Mouse (Mus musculus): Measurements from ENCODE around the gene AU022751.
"Not testable (repeated sequence)": the region's sequence is repeated elsewhere in the genome, so short reads cannot be mapped to it uniquely, and the experiment has no call there.

The AU022751 gene

DNA sequence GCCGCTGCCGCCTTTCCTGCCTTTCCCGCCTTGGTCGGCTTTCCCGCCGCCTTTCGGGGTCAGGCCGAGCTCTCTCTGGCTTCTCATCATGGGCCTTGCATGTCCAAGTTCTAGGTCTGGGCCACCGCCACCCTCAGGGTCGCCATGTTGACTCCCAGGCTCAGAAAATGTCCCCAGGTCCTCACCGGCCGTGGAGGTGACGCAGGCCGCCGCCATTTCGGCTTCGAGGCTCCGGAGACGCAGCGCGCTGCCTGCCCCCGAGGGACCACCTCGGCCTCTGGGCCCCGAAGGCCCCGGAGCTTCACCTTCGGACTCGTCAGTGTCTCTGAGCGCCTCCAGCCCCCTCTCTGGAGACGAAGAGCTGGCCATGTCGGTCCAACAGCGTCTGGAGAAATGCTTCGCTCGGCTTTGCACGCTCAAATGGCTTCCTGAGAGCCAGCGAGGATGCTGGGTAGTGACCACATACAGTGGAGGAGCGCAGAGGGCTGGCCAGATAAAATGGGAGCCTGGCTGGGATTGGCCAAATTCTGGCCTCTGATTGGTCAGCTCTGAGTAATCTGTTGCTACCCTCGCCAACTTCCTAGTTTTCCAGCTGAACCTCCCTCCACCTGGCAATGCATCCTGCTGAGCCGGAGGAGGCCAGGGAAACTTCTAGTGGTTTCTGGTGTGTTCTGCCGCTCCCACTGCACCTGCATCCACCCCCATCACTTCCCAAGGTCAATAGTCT lies at the start of gene AU022751:
Gene AU022751 (minus strand): TSS at position 466 of the 727 bp plus-strand sequence.
- in situ Hi-C loops (cut with MboI; ENCODE audit: unreplicated experiment in 2 of 2) = no loop called here

- in situ Hi-C loops (cut with MboI; ENCODE audit: unreplicated experiment in 2 of 2) = no loop called here
Measured at GRCm38 (mm10) chrX:6091996-6092757, 9.0 kb upstream of the AU022751 start.

DNA sequence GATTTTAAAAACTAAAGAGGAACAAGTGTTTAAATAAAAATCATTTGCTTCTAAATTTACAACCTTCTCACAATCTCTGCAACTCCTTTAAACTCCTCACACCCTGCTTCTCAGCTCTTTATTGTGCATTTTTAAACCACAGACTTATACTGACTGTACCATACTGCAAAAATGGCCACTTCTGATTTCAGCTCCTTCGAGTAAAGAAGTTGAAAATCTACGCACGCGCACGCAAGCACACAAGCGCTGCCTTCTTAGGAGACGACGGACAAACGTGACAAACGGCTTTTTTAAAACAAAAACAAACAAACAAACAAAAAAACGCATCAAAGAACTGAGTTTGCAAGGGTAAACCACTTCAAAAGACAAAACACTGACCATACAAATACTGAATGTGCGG lies 8.3 kb upstream of the AU022751 start:
- in situ Hi-C loops (cut with MboI; ENCODE audit: unreplicated experiment in 2 of 2) = no loop called here

- in situ Hi-C loops (cut with MboI; ENCODE audit: unreplicated experiment in 2 of 2) = no loop called here
Measured at GRCm38 (mm10) chrX:6061563-6061962, 21.7 kb downstream of the AU022751 start.

GRCm38 (mm10) chrX:6047936-6048614 lies 35.1 kb downstream of the AU022751 start:
- in situ Hi-C loops (cut with MboI; ENCODE audit: unreplicated experiment in 2 of 2) = not testable (repeated sequence)

- in situ Hi-C loops (cut with MboI; ENCODE audit: unreplicated experiment in 2 of 2) = not testable (repeated sequence)
Measured at GRCm38 (mm10) chrX:6047066-6047935, 35.9 kb downstream of the AU022751 start, which contains the start of gene Nudt11. TSS of gene Nudt11 (plus strand) at chrX:6047453.

Measured in v-Abl transformed pro-B cells (cell line).